Mouse (Mus musculus): ENCODE measurements around the gene Rer1.

GRCm38 (mm10) chr4:155058325-155058724 lies 27.9 kb downstream of the Rer1 start:
- TF ChIP-seq CTCF (IDR thresholded peaks at IDR 0.05; ENCODE audit: low read depth, low read length): no peak
- TF ChIP-seq EP300 (IDR thresholded peaks at IDR 0.05; ENCODE audit: insufficient read depth, low read depth, low read length): no peak
- TF ChIP-seq POLR2A (IDR thresholded peaks at IDR 0.05; ENCODE audit: insufficient read depth, low read length): no peak
